ENCODE assay signal across 8 mouse cellular contexts in genomic region chr14:50930754-50931492, GRCm38 (mm10). TPM values are rescaled to one million over a fixed set of nuclear protein-coding genes. Genes with fewer than 3 reads are reported as not detected.
DNase-seq lines count a peak whose midpoint lies in the region; ATAC-seq and TF ChIP-seq lines count a peak whose summit lies in the region.

TSS of gene Pip4p1 (minus strand) at chr14:50930856.
TSS of gene Pnp (plus strand) at chr14:50931082.

- dilution Hi-C loops in CH12.LX (cut with MboI; ENCODE audit: extremely low pct_ligation_motif_present, extremely low pct_unique_long_range_greater_than_20kb, low sequenced_read_pairs) = no loop called here

- no peak for TF ChIP-seq RAD21 in CH12.LX (IDR thresholded peaks at IDR 0.05; ENCODE audit: low read depth, low read length)

- peak within 1 kb of the TSS; percentile 90 for H3K27ac ChIP-seq in CH12.LX (ENCODE audit: insufficient read depth, low read depth)
- H3K27ac ChIP-seq in forebrain, embryonic 11.5 days (ENCODE audit: low read depth, low read length) = peak within 1 kb of the TSS; percentile 89
- H3K27ac ChIP-seq in heart, embryonic 16.5 days (ENCODE audit: low read length) = peak within 1 kb of the TSS; percentile 88
- peak within 1 kb of the TSS; percentile 97 for H3K27ac ChIP-seq in liver, embryonic 15.5 days (replicated peaks)
- peak within 1 kb of the TSS; percentile 68; the same call in 1 of the 2 replicates for H3K27ac ChIP-seq in neural tube, embryonic 12.5 days

- TF ChIP-seq EP300 in CH12.LX (IDR thresholded peaks at IDR 0.05; ENCODE audit: low read length) = no peak

- peak within 1 kb of the TSS; percentile 86 for H3K4me2 ChIP-seq in CH12.LX (ENCODE audit: insufficient read depth, low read depth, poor library complexity, severe bottlenecking)
- H3K4me2 ChIP-seq in forebrain, embryonic 11.5 days (ENCODE audit: low read depth, low read length, severe bottlenecking) = peak within 1 kb of the TSS; percentile 83
- H3K4me2 ChIP-seq in heart, embryonic 16.5 days (ENCODE audit: low read depth, low read length) = peak within 1 kb of the TSS; percentile 89
- peak within 1 kb of the TSS; percentile 85 for H3K4me2 ChIP-seq in liver, embryonic 15.5 days
- peak within 1 kb of the TSS; percentile 86 for H3K4me2 ChIP-seq in neural tube, embryonic 12.5 days (replicated peaks)

- peak; percentile 99 for ATAC-seq in forebrain, embryonic 11.5 days (replicated peaks; ENCODE audit: low FRiP score)
- ATAC-seq in heart, embryonic 16.5 days (replicated peaks; ENCODE audit: extremely low read depth, insufficient read depth, low FRiP score) = peak; percentile 99
- ATAC-seq in liver, embryonic 15.5 days (ENCODE audit: insufficient read depth) = peak; percentile 97
- ATAC-seq in neural tube, embryonic 12.5 days (ENCODE audit: low FRiP score, low read depth) = peak; percentile 99

- H3K4me1 ChIP-seq in CH12.LX (ENCODE audit: control insufficient read depth in 1 of 2, insufficient read depth in 2 of 2) = peaks cover 0 to 49% of the 10 kb centered on the region in 2 experiments; a peak in 2 of 4 replicates
- H3K4me1 ChIP-seq in forebrain, embryonic 11.5 days (replicated peaks; ENCODE audit: control insufficient read depth, insufficient read depth, low read length) = peaks cover 9% of the 10 kb centered on the region; the same call in 1 of the 2 replicates
- peaks cover 15% of the 10 kb centered on the region for H3K4me1 ChIP-seq in heart, embryonic 16.5 days (ENCODE audit: control insufficient read depth, insufficient read depth, low read length)
- H3K4me1 ChIP-seq in liver, embryonic 15.5 days (replicated peaks) = peaks cover 44% of the 10 kb centered on the region
- peaks cover 14% of the 10 kb centered on the region for H3K4me1 ChIP-seq in neural tube, embryonic 12.5 days

- H3K36me3 ChIP-seq in CH12.LX (replicated peaks in 1 of 2; ENCODE audit: control insufficient read depth in 1 of 2, insufficient read depth in 1 of 2, low read length in 1 of 2) = peaks cover 35 to 59% of the 10 kb centered on the region in 2 experiments
- peaks cover 4% of the 10 kb centered on the region; the same call in 1 of the 2 replicates for H3K36me3 ChIP-seq in forebrain, embryonic 11.5 days (ENCODE audit: control insufficient read depth, insufficient read depth, low read length)
- H3K36me3 ChIP-seq in heart, embryonic 16.5 days (ENCODE audit: control insufficient read depth, insufficient read depth) = peaks cover 28% of the 10 kb centered on the region
- H3K36me3 ChIP-seq in liver, embryonic 15.5 days (replicated peaks) = peaks cover 38% of the 10 kb centered on the region
- peaks cover 34% of the 10 kb centered on the region for H3K36me3 ChIP-seq in neural tube, embryonic 12.5 days

- in situ Hi-C loops in CH12.LX (cut with MboI; ENCODE audit: low pct_ligation_motif_present, low pct_unique_long_range_greater_than_20kb, low sequenced_read_pairs) = loop anchor here (5.0 to 10.0 kb wide), 2 partner anchors 124 to 134 kb away; partner anchors contain the start of genes Ccnb1ip1 and Parp2

- peak; percentile 64; the same call in 1 of the 2 replicates for TF ChIP-seq POLR2A in CH12.LX (IDR thresholded peaks at IDR 0.05; ENCODE audit: low read depth, low read length)

- TF ChIP-seq CTCF in CH12.LX (conservative IDR thresholded peaks at IDR 0.05 in 1 of 2, IDR thresholded peaks at IDR 0.05 in 1 of 2; ENCODE audit: low read depth in 2 of 2, low read length in 2 of 2) = no peak

- H3K27me3 ChIP-seq in CH12.LX (replicated peaks) = no peaks in the 10 kb centered on the region
- H3K27me3 ChIP-seq in forebrain, embryonic 11.5 days (ENCODE audit: control insufficient read depth, insufficient read depth, low read length) = no peaks in the 10 kb centered on the region
- H3K27me3 ChIP-seq in heart, embryonic 16.5 days (ENCODE audit: control insufficient read depth, insufficient read depth, low read length) = no peaks in the 10 kb centered on the region
- no peaks in the 10 kb centered on the region for H3K27me3 ChIP-seq in liver, embryonic 15.5 days
- H3K27me3 ChIP-seq in neural tube, embryonic 12.5 days (replicated peaks) = no peaks in the 10 kb centered on the region

- no peaks in the 10 kb centered on the region for H3K9me3 ChIP-seq in CH12.LX (replicated peaks; ENCODE audit: low read length)
- H3K9me3 ChIP-seq in forebrain, embryonic 11.5 days (ENCODE audit: control insufficient read depth, low read length) = no peaks in the 10 kb centered on the region
- H3K9me3 ChIP-seq in heart, embryonic 16.5 days (replicated peaks; ENCODE audit: control insufficient read depth, low read length) = no peaks in the 10 kb centered on the region
- no peaks in the 10 kb centered on the region for H3K9me3 ChIP-seq in liver, embryonic 15.5 days (replicated peaks)
- no peaks in the 10 kb centered on the region for H3K9me3 ChIP-seq in neural tube, embryonic 12.5 days

- peak within 1 kb of the TSS; percentile 86 to 94 (median 90) for H3K4me3 ChIP-seq in CH12.LX (replicated peaks in 1 of 3; ENCODE audit: low read depth in 2 of 3, low read length in 2 of 3, poor library complexity in 1 of 3)
- H3K4me3 ChIP-seq in forebrain, embryonic 11.5 days (ENCODE audit: low read depth, low read length) = peak within 1 kb of the TSS; percentile 97
- peak within 1 kb of the TSS; percentile 100 for H3K4me3 ChIP-seq in heart, embryonic 16.5 days (ENCODE audit: low read length)
- peak within 1 kb of the TSS; percentile 89 for H3K4me3 ChIP-seq in liver, embryonic 15.5 days (replicated peaks)
- H3K4me3 ChIP-seq in neural tube, embryonic 12.5 days = peak within 1 kb of the TSS; percentile 95

- 0% methylated on average over 66 of the region's 68 CpGs for WGBS in forebrain, embryonic 11.5 days
- under 1% methylated on average over 68 of the region's 68 CpGs for WGBS in heart, embryonic 16.5 days
- WGBS in liver, embryonic 15.5 days (ENCODE audit: insufficient replicate concordance) = under 1% methylated on average over 68 of the region's 68 CpGs
- under 1% methylated on average over 68 of the region's 68 CpGs for WGBS in neural tube, embryonic 12.5 days

- H3K79me2 ChIP-seq in CH12.LX (replicated peaks; ENCODE audit: control insufficient read depth, extremely low read depth, insufficient read depth, poor library complexity, severe bottlenecking) = peaks cover 12% of the 10 kb centered on the region

- DNase-seq in CH12.LX (ENCODE audit: extremely low read depth) = peak; percentile 99
- DNase-seq in c-Kit-positive CD71-positive TER-119-negative erythroid progenitor cells, embryonic 14.5 days (ENCODE audit: low read depth) = peak; percentile 97
- peak; percentile 98 for DNase-seq in forebrain, embryonic 11.5 days (ENCODE audit: low spot score)
- peak; percentile 100 for DNase-seq in kidney, postnatal 36 days
- DNase-seq in telencephalon, adult 2 months (ENCODE audit: low read depth, low spot score) = peak; percentile 99

- peak within 1 kb of the TSS; percentile 90 for H3K9ac ChIP-seq in CH12.LX (ENCODE audit: insufficient read depth, low read depth)
- H3K9ac ChIP-seq in forebrain, embryonic 11.5 days (ENCODE audit: low read length) = peak within 1 kb of the TSS; percentile 96
- H3K9ac ChIP-seq in heart, embryonic 16.5 days (ENCODE audit: low read length) = peak within 1 kb of the TSS; percentile 99
- H3K9ac ChIP-seq in liver, embryonic 15.5 days = peak within 1 kb of the TSS; percentile 93
- peak within 1 kb of the TSS; percentile 94 for H3K9ac ChIP-seq in neural tube, embryonic 12.5 days

TF ChIP-seq in CH12.LX, 34 proteins besides CTCF, POLR2A, EP300 and RAD21 (continues in another document):
- no peak for TF ChIP-seq CHD1 (IDR thresholded peaks at IDR 0.05; ENCODE audit: low read depth, low read length)
- TF ChIP-seq USF2 (conservative IDR thresholded peaks at IDR 0.05; ENCODE audit: low read depth, low read length) = peak; percentile 98
- TF ChIP-seq PAX5 (IDR thresholded peaks at IDR 0.05; ENCODE audit: low read length) = no peak
- peak; percentile 95 for TF ChIP-seq ETS1 (conservative IDR thresholded peaks at IDR 0.05; ENCODE audit: low read depth, low read length)
- peak; percentile 100 for TF ChIP-seq MAX (IDR thresholded peaks at IDR 0.05; ENCODE audit: low read length)
- no peak; the same call in none of the 2 replicates for TF ChIP-seq POLR2AphosphoS2 (IDR thresholded peaks at IDR 0.05; ENCODE audit: low read depth, low read length)
- peak; percentile 84 for TF ChIP-seq TCF12 (IDR thresholded peaks at IDR 0.05; ENCODE audit: low read depth, low read length)
- TF ChIP-seq USF1 (IDR thresholded peaks at IDR 0.05; ENCODE audit: low read depth, low read length) = peak; percentile 96
- peak; percentile 95 for TF ChIP-seq SIN3A (IDR thresholded peaks at IDR 0.05; ENCODE audit: low read length)
- TF ChIP-seq E2F4 (IDR thresholded peaks at IDR 0.05; ENCODE audit: insufficient replicate concordance, low read depth, low read length) = no peak; the same call in 1 of the 2 replicates
- no peak for TF ChIP-seq UBTF (IDR thresholded peaks at IDR 0.05; ENCODE audit: low read depth, low read length)
- peak; percentile 31; the same call in 1 of the 2 replicates for TF ChIP-seq GABPA (IDR thresholded peaks at IDR 0.05; ENCODE audit: insufficient replicate concordance, low read depth, low read length)
- TF ChIP-seq SMC3 (IDR thresholded peaks at IDR 0.05; ENCODE audit: low read depth, low read length) = no peak
- peak; percentile 88 for TF ChIP-seq NRF1 (IDR thresholded peaks at IDR 0.05; ENCODE audit: low read depth, low read length)
- TF ChIP-seq ZNF384 (IDR thresholded peaks at IDR 0.05; ENCODE audit: low read depth, low read length) = no peak
- TF ChIP-seq ZMIZ1 (IDR thresholded peaks at IDR 0.05; ENCODE audit: low read depth, low read length) = peak; percentile 84

RNA-seq across cellular contexts. Expression of gene Pip4p1, which starts in this region (rescaled TPM):
- total RNA-seq in CH12.LX (2012; rRNA removed) (18.1 and 21.2 TPM in 2 replicates), CH12.LX (2014; rRNA removed) (28.1 and 29.2 TPM in 2 replicates)
- 31.1 and 35.5 TPM in 2 replicates for polyA plus RNA-seq in CH12.LX (2012; ENCODE audit: insufficient read length, low read depth)
- polyA plus RNA-seq in forebrain, embryonic 11.5 days (2014; fragmentation: Nextera tagmentation; extraction: Ambion mirVana) = 54.4 and 67.3 TPM in 2 replicates
- polyA plus RNA-seq in heart, embryonic 16.5 days (2015; fragmentation: Nextera tagmentation; extraction: Ambion mirVana) = 32.5 and 37.9 TPM in 2 replicates
- polyA plus RNA-seq in liver, embryonic 15.5 days (2015; fragmentation: Nextera tagmentation; extraction: Ambion mirVana) = 23.0 and 24.5 TPM in 2 replicates
- 80.0 and 87.1 TPM in 2 replicates for polyA plus RNA-seq in neural tube, embryonic 12.5 days (2016; fragmentation: Nextera tagmentation; extraction: Ambion mirVana)

RNA-seq across cellular contexts. Expression of gene Pnp, which starts in this region (rescaled TPM):
- total RNA-seq in CH12.LX (2012; rRNA removed) = 99.3 and 113 TPM in 2 replicates
- 118 and 128 TPM in 2 replicates for total RNA-seq in CH12.LX (2014; rRNA removed)
- polyA plus RNA-seq in CH12.LX (2012; ENCODE audit: insufficient read length, low read depth) = 65.9 and 80.0 TPM in 2 replicates
- polyA plus RNA-seq in forebrain, embryonic 11.5 days (2014; fragmentation: Nextera tagmentation; extraction: Ambion mirVana) = 64.9 and 69.6 TPM in 2 replicates
- 32.0 and 36.9 TPM in 2 replicates for polyA plus RNA-seq in heart, embryonic 16.5 days (2015; fragmentation: Nextera tagmentation; extraction: Ambion mirVana)
- 80.6 and 83.3 TPM in 2 replicates for polyA plus RNA-seq in liver, embryonic 15.5 days (2015; fragmentation: Nextera tagmentation; extraction: Ambion mirVana)
- 38.6 and 39.9 TPM in 2 replicates for polyA plus RNA-seq in neural tube, embryonic 12.5 days (2016; fragmentation: Nextera tagmentation; extraction: Ambion mirVana)

Comparison
In these comparisons a context has a peak if more than half of its experiments do, and no peak if none do; other contexts are left out.
1. Peak in every context shown above with its lines: DNase-seq, ATAC-seq, H3K4me3 ChIP-seq and H3K27ac ChIP-seq.